Mouse (Mus musculus) forebrain, embryonic 10.5 days (tissue): Measurements from ENCODE around the gene Kctd18. TPM values are rescaled to one million over a fixed set of nuclear protein-coding genes. Genes with fewer than 3 reads are reported as not detected.

ENCODE experiments used
- DNase-seq: peaks from one replicate; pipeline ENCODE4 v3.0.0-alpha.2; 2017; ENCODE audit warnings: low spot score; ENCODE audit errors: extremely low spot score
- H3K27ac ChIP-seq: fragments of 300-500 bp; sonication (generic); 2 replicates; pipeline ENCODE4 v1.5.1; 2016; ENCODE audit warnings: mild to moderate bottlenecking
- H3K27me3 ChIP-seq: fragments of 300-500 bp; sonication (generic); 2 replicates; pipeline ENCODE4 v1.6.1; 2016; ENCODE audit warnings: mild to moderate bottlenecking; ENCODE audit not compliant: poor library complexity, severe bottlenecking
- H3K36me3 ChIP-seq: fragments of 300-500 bp; sonication (generic); replicated peaks from 2 replicates; pipeline ENCODE4 v1.6.1; 2016; ENCODE audit warnings: mild to moderate bottlenecking, moderate library complexity
- H3K4me1 ChIP-seq: fragments of 300-500 bp; sonication (generic); 2 replicates; pipeline ENCODE4 v1.6.1; 2016
- H3K4me3 ChIP-seq: fragments of 300-500 bp; sonication (generic); 2 replicates; pipeline ENCODE4 v1.5.1; 2016; ENCODE audit warnings: mild to moderate bottlenecking, moderate library complexity
- H3K9me3 ChIP-seq: fragments of 300-500 bp; sonication (generic); 2 replicates; pipeline ENCODE4 v1.6.1; 2016; ENCODE audit warnings: mild to moderate bottlenecking, moderate library complexity
- WGBS: fragments of 180-500 bp; shearing (Covaris S2); methylation state at CpG from one replicate; pipeline ENCODE4 v1.1.7; 2016; 5-methylcytosine and 5-hydroxymethylcytosine counted together
- polyA plus RNA-seq: library from polyadenylated mRNA; unstranded; fragments of >200 nt; fragmentation: Nextera tagmentation; extraction: Ambion mirVana; gene quantifications from 2 replicates; pipeline ENCODE4 v1.2.1, GENCODE M21; 2016

Kctd18 gene
- polyA plus RNA-seq, 1 experiment from 2014 or later: 18.1 TPM

DNA sequence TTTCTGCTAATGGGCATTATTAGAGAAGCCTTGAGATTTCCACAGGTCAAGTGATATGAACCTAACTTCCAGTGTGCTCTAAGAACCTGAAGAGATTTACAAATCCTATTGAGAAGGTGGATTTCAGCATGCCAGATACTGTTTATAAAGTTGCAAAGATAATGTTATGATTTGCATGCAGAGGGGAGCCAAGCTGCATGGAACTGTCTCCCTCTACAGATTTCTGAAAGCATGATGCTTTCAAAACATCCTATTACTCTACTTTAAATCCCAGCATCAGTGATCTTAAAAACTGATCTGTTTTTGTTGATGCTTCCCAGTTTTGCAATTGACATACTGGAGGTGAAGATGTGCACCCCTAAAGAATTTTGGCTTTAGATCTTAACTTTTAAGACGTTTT, 84.5 kb downstream of the Kctd18 start:
- no peak for DNase-seq
- no peaks in the 10 kb centered on the region for H3K9me3 ChIP-seq
- H3K27me3 ChIP-seq: peaks cover 5% of the 10 kb centered on the region; the same call in 1 of the 2 replicates
- H3K4me1 ChIP-seq: no peaks in the 10 kb centered on the region
- no peak overlapping the region for H3K27ac ChIP-seq
- no peak overlapping the region for H3K4me3 ChIP-seq
- H3K36me3 ChIP-seq: no peaks in the 10 kb centered on the region
- WGBS: 71% methylated on average over 1 of the region's 1 CpGs

DNA sequence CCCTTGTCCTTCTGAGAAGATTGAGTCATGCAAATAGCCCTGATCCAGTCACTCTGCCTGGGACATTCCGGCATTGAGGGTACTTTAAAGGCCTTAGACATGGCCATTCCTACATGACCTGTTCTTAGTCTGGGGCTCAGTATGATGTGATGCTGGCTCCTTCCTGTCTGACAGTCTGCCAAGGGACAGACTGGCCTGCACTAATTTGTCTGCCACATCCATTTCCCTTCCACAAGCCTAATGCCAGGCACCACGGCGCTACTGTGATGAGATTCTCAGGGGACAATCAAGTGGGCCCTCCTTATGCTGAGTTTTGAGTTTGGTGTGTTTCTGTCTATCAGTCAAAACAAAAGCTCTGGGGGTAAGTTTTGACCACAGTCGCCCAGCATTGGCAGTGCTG, 100.2 kb downstream of the Kctd18 start:
- Histone ChIP-seq H3K4me1 (no peaks in the 10 kb centered on the region), H3K36me3 (no peaks in the 10 kb centered on the region), H3K27ac (no peak overlapping the region), H3K27me3 (no peaks in the 10 kb centered on the region), H3K4me3 (no peak overlapping the region), H3K9me3 (no peaks in the 10 kb centered on the region)
- 87% methylated on average over 4 of the region's 4 CpGs for WGBS
- no peak for DNase-seq

DNA sequence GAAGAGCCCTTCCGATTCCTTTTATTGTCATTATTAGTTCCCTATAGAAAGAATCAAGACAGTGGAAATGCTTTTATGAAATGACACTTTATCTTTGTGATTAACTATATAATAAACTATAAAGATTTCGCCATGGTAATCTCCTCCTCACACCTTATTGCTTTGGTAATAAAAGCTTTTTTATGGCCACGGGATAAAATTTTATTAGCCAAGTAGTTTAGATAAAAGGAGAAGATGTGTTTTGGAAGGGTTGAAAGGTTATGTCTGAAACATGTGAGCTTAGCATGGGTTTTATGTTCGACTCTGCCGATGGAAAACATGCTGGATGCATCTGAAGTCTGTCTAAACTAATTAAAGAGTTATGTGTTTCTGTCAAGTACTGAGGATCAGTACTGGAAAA, 101.4 kb downstream of the Kctd18 start:
- H3K27ac ChIP-seq: no peak overlapping the region
- no peak for DNase-seq
- no peak overlapping the region for H3K4me3 ChIP-seq
- H3K4me1 ChIP-seq: no peaks in the 10 kb centered on the region
- WGBS: 91% methylated on average over 5 of the region's 5 CpGs
- H3K27me3 ChIP-seq: no peaks in the 10 kb centered on the region
- H3K36me3 ChIP-seq: no peaks in the 10 kb centered on the region
- no peaks in the 10 kb centered on the region for H3K9me3 ChIP-seq

DNA sequence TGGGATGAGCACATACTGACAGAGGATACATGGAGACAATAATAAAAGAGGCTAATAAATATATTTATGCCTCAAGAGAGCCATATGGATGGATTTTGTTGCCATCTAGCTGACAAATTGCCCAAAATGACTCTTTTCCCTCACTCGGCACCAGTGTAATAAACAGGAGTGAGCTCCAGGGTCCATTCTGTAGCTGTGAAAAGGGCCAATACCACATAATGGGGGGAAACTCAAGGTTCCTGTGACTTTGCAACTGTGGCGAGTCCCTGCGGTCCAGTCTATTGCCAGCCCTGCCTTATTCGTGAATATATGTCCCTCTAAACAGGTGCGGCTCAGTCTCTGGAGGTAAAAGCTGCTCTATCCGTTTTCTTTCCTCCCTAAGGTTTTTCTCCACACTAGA, 107.2 kb downstream of the Kctd18 start:
- no peaks in the 10 kb centered on the region for H3K27me3 ChIP-seq
- no peaks in the 10 kb centered on the region for H3K9me3 ChIP-seq
- no peak for DNase-seq
- no peak overlapping the region for H3K27ac ChIP-seq
- no peak overlapping the region for H3K4me3 ChIP-seq
- 90% methylated on average over 6 of the region's 6 CpGs for WGBS
- H3K36me3 ChIP-seq: no peaks in the 10 kb centered on the region
- H3K4me1 ChIP-seq: no peaks in the 10 kb centered on the region

DNA sequence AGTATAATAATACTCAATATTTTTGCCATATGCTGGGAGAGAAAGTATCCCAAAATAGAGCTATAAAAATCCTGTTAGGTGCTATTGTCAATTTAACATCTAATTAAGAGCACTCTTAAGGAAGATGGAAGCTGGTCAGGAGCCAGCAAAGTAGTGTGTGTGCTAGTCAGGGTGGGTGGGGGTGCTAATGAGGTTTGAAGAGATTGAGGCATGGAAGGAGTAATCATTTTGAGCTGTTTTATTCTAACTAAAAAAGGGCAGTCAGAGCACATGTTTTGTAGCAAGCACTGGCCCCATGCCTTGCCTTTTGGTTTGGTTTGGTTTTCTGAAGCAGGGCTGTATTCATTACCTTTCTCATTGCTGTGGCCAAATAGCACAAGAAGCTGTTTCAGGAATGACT, 112.4 kb downstream of the Kctd18 start:
- Histone ChIP-seq H3K27me3 (no peaks in the 10 kb centered on the region), H3K9me3 (no peaks in the 10 kb centered on the region), H3K4me3 (no peak overlapping the region), H3K4me1 (no peaks in the 10 kb centered on the region), H3K27ac (no peak overlapping the region), H3K36me3 (no peaks in the 10 kb centered on the region)
- DNase-seq: no peak

DNA sequence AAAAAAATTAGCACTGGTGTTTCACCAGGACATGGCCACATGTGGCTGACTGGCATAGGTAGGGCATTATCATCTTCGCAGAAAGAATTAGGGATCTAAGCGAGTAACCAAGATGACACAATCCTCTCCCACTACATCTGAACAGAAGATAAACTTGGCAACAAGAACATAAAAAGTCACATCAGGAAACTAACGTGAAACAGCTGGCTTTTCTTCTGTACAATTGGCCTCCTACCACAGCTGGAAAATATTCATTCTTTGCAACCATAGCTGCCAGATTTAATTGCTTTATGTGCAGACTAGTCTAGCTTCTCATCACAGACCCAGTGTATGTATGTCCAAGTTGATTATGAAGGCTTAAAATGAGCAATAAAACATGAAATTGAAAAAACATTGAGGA, 112.8 kb downstream of the Kctd18 start:
- no peaks in the 10 kb centered on the region for H3K36me3 ChIP-seq
- H3K27ac ChIP-seq: no peak overlapping the region
- no peaks in the 10 kb centered on the region for H3K4me1 ChIP-seq
- WGBS: 90% methylated on average over 3 of the region's 3 CpGs
- DNase-seq: no peak
- no peak overlapping the region for H3K4me3 ChIP-seq
- no peaks in the 10 kb centered on the region for H3K9me3 ChIP-seq
- H3K27me3 ChIP-seq: no peaks in the 10 kb centered on the region

Other genes starting within 250 kb of the Kctd18 start
- 19.0 and 19.9 TPM in 2 replicates for gene Spats2l, start 244.8 kb downstream of the Kctd18 start, polyA plus RNA-seq
- 23.9 and 24.3 TPM in 2 replicates for gene Sgo2a, start 23.0 kb downstream of the Kctd18 start, polyA plus RNA-seq
- 0.02 and 0.07 TPM in 2 replicates for gene Aox1, start 11.0 kb upstream of the Kctd18 start, polyA plus RNA-seq
- gene Aox3, start 94.2 kb upstream of the Kctd18 start, polyA plus RNA-seq: not detected in 2 replicates
- not detected in 2 replicates for gene Aox4, start 191.4 kb upstream of the Kctd18 start, polyA plus RNA-seq